Mouse (Mus musculus) yolk sac, embryonic 10.5 days (tissue): ENCODE data around the gene Itpka.

Experiments
- DNase-seq: peaks from one replicate; pipeline ENCODE4 v3.0.0-alpha.2; 2017; ENCODE audit warnings: low spot score

Itpka gene

DNA sequence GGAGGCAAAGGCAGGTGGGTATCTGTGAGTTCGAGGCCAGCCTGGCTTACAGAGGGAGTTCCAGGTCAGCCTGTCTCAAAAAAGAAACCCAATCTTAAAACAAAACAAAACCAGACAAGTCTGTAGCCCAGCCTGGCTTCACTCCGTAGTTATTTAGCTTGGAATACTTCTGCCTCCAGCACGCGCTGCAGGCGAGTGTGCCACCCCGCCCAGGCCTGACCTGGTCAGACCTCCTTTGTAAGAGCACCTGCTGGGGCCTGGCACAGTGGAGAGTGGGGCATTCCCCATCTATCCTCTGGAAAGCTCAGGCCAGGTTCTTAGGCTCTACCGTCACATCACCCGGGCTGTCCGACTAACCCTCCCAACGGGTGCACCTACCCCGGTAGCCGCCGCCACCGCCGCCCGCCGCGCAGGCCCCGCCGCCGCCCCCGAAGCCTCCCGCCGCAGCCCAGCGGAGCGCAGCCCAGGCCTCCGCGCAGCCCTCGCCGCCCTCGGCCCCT lies 15.5 kb downstream of the Itpka start:
- DNase-seq = no peak

GRCm38 (mm10) chr2:119758101-119758843 lies 16.1 kb downstream of the Itpka start:
- peak; percentile 54 for DNase-seq

GRCm38 (mm10) chr2:119758844-119759835 lies 17.0 kb downstream of the Itpka start:
- DNase-seq = no peak

GRCm38 (mm10) chr2:119760251-119760650 lies 18.1 kb downstream of the Itpka start, which contains the start of gene Ltk:
Ltk (minus strand) TSS chr2:119760431.
- no peak for DNase-seq

GRCm38 (mm10) chr2:119762276-119762675 lies 20.1 kb downstream of the Itpka start:
- no peak for DNase-seq

GRCm38 (mm10) chr2:119763924-119764323 lies 21.8 kb downstream of the Itpka start:
- no peak for DNase-seq

- no peak for DNase-seq
Measured at GRCm38 (mm10) chr2:119767246-119767645, 25.1 kb downstream of the Itpka start.

DNA sequence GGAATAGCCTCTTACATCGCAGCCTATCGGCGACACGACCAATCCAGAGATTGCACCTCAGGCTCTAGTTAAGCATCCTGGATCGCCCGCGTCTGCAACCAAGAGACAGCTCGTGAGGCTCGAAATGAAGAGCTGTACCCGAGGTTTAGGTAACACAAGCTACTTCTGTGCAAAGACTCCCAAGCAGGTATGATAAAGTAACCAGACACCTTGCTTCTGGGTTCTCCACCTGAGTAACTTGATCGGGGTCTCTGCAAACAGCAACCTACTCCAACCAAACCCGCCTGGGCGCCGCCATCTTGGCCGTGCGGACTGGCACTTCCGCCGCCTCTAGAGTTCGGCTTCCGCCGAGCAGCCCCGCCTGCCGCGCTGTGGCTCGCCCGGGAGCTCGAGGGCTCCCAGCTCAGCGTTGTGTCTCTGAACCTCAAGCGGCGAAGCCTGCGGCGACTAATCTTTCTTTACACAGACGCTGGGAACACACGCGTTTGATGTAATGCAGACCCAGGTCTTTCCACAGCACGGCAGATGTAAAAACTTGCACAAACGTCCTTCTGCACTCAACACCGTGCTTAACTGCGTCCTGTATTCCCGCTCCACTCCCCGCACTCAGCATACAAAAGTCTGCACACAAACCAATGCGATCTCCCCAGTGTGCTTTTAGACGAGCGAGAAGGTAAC lies 45.2 kb downstream of the Itpka start, which contains the start of gene Rpap1:
Gene Rpap1, minus strand, starts transcription at position 332 of the 678 bp plus-strand sequence.
- peak; percentile 86 for DNase-seq

DNA sequence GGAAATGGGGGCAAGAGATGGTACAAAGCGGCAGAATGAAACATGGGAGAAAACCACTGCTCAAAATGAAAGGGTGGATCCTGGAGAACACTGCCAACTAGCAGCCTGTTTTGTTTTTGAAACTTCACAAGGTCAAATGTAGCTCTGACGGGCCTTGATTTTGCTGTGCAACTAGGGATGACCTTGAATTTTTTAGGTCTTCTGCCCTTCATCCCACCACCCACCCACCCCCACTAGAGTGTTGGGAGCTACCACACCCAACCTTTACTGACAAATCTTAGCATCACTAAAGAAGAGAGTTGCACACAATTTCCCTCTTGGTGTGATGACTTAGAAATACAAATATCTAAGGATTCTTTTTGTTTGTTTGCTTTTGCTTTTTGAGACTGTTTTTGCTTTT lies 47.9 kb downstream of the Itpka start:
- DNase-seq = no peak

GRCm38 (mm10) chr2:119797279-119797783 lies 55.2 kb downstream of the Itpka start, which contains the start of gene Tyro3:
Tyro3 (plus strand) TSS chr2:119797733.
- no peak for DNase-seq

DNA sequence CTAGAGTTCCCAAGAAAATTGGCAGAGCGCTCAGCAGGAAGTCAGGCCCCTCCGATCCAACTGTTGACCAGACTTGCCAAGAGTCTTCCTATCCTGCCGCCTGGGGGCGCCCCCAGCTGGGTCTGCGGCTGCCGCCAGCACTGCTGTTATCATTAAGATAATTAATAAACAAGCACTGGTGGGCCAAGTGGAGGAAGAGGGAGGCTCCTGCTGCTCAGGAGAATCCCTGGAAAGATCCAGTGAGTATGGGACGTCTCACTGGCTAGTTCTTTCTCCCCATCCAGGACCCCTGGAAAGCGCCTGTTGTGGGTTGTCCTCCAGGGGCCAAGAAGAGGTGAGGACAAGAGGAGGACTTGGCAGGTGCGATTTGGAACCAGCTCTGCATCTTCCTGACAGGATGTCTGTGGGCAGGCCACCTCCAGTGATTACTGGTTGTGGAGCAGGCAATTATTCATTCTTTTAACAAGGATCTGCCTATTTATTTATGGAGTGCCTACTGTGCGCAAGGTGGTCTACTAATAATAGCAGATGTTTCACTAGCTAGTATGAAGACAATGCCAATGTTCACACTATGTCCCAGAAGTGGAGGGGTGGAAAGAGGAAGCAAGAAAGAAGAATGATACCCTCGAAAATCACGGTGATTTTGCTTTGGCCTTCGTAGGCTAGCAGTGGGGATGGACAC lies 56.2 kb downstream of the Itpka start:
- no peak for DNase-seq

DNA sequence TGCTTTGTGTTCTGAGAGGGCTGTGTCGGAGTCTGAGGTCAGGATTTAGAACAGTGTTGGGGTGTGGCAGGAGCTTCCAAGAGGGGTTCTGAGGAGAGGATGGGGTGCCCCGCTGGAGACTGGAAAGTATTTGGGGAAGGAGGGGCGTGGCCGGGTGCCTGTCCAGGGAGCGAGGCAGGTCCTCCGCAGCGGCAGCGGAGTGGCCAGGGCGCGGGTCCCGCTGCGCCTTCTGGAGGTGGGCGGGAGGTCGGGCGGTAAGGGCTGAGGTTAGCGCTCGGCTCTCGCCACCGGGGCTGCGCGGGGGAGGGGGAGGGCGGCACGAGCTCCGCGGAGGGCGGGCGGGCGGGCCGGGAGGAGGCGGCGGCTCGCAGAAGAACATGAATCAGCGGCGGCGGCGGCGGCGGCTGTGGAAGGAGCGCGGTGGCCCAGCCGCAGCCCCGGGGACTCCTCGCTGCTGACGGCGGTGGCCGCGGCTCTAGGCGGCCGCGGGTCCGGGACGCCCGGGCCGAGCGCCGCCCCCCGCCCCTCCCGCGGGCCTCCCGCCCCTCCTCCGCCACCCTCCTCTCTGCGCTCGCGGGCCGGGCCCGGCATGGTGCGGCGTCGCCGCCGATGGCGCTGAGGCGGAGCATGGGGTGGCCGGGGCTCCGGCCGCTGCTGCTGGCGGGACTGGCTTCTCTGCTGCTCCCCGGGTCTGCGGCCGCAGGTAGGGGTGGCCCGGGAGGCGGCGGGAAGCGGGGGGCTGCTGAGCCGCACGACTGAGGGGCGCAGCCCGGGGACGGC lies 57.2 kb downstream of the Itpka start:
- DNase-seq = peak; percentile 65

DNA sequence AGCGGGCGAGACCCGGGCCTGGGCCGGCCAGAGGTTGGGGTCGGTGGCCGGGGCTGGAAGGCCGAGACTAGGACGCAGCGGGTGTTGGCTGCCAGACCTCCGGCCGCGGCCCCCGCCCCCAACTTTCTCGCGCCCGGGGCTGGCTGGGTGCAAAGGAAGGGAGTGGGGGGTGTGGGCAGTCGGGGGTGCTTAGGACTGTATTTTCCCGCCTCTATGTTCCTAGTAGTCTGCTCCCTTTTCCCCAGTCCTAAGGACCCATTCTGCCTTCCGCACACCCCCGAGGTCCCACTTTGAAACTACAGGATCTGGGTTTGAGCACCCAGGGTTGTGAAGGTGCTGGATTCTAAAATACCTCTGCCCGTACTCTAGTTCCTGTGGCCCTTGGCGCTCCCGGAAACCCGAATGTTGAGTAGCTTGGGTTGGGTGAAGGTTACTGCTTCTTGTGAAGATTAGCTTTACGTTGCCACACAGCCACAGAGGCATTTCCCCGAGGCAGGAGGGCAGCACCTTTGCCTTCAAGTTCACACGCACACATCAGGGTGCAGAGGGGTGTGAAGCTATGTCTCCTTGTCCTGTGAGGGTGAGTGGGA lies 57.9 kb downstream of the Itpka start:
- no peak for DNase-seq
